Mouse (Mus musculus) heart, postnatal 0 days (tissue): ENCODE data around the gene Slc35b2.

Experiments
- CTCF ChIP-seq: IDR thresholded peaks from 2 replicates; pipeline ENCODE4 v1.5.1; 2016; ENCODE audit warnings: antibody characterized with exemption, control low read depth, low read depth
- EP300 ChIP-seq: IDR thresholded peaks from 2 replicates; pipeline ENCODE4 v1.6.1; 2016; ENCODE audit warnings: antibody characterized with exemption, low read depth

DNA sequence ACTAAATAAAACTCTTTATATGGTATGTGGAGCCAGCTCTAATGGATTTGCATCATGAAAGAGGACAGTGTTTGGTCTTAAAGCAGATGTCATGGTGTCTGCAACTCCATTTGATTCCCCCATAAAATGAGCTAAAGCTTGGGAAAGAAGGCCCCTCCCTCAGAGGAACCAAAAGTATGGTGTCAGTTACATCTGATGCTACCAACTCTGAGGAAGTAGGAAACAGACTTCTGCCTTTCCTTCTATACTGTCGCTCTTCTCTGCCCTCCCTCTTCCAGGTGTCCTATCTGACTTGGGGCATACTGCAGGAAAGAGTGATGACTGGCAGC, 2.3 kb downstream of the Slc35b2 start:
- TF ChIP-seq CTCF (no peak), EP300 (no peak)
